Mouse (Mus musculus): Measurements from ENCODE around the gene Iffo2.

Iffo2 gene

GRCm38 (mm10) chr4:139535127-139535695, 4.9 kb downstream of the Iffo2 start:
- DNase-seq = peak; percentile 54 to 70

- DNase-seq = no peak
Observed at GRCm38 (mm10) chr4:139535719-139536118, 5.4 kb downstream of the Iffo2 start.

GRCm38 (mm10) chr4:139536706-139537105, 6.4 kb downstream of the Iffo2 start:
- DNase-seq = no peak

GRCm38 (mm10) chr4:139540784-139541183, 10.4 kb downstream of the Iffo2 start:
- DNase-seq = no peak

GRCm38 (mm10) chr4:139545791-139546190, 15.4 kb downstream of the Iffo2 start:
- DNase-seq = no peak

- DNase-seq = no peak
Observed at GRCm38 (mm10) chr4:139549448-139549847, 19.1 kb downstream of the Iffo2 start.

GRCm38 (mm10) chr4:139555235-139555634, 24.9 kb downstream of the Iffo2 start:
- no peak for DNase-seq

GRCm38 (mm10) chr4:139555951-139556350, 25.6 kb downstream of the Iffo2 start:
- no peak for DNase-seq

- no peak for DNase-seq
Observed at GRCm38 (mm10) chr4:139568361-139568760, 38.0 kb downstream of the Iffo2 start.

- no peak for DNase-seq
Observed at GRCm38 (mm10) chr4:139570756-139571155, 40.4 kb downstream of the Iffo2 start.

GRCm38 (mm10) chr4:139572928-139573512, 42.7 kb downstream of the Iffo2 start:
- DNase-seq = no peak

- peak; percentile 100 for DNase-seq
Observed at GRCm38 (mm10) chr4:139574156-139574798, 43.9 kb downstream of the Iffo2 start.

- DNase-seq = peak; percentile 39 to 45
Observed at GRCm38 (mm10) chr4:139574799-139575672, 44.7 kb downstream of the Iffo2 start.

GRCm38 (mm10) chr4:139575673-139576003, 45.3 kb downstream of the Iffo2 start:
- DNase-seq = peak in 1 of 2 experiments; percentile 46

- DNase-seq = no peak
Observed at GRCm38 (mm10) chr4:139576251-139576880, 46.0 kb downstream of the Iffo2 start.

GRCm38 (mm10) chr4:139577006-139577405, 46.7 kb downstream of the Iffo2 start:
- peak in 1 of 2 experiments; percentile 58 for DNase-seq

- no peak for DNase-seq
Observed at GRCm38 (mm10) chr4:139578389-139578788, 48.0 kb downstream of the Iffo2 start.

GRCm38 (mm10) chr4:139579003-139579402, 48.7 kb downstream of the Iffo2 start:
- peak; percentile 57 for DNase-seq

GRCm38 (mm10) chr4:139579466-139579865, 49.1 kb downstream of the Iffo2 start:
- DNase-seq = peak in 1 of 2 experiments; percentile 22

GRCm38 (mm10) chr4:139580663-139581336, 50.5 kb downstream of the Iffo2 start:
- no peak for DNase-seq

GRCm38 (mm10) chr4:139581427-139582051, 51.2 kb downstream of the Iffo2 start:
- peak; percentile 44 to 54 for DNase-seq

GRCm38 (mm10) chr4:139582346-139582745, 52.0 kb downstream of the Iffo2 start:
- DNase-seq = no peak
